Mouse (Mus musculus) embryonic facial prominence, embryonic 11.5 days (tissue): ENCODE measurements at regions not wholly inside any gene's neighbourhood (a gene's known extent, or its start where the extent isn't known, plus 50 kb on each side); places are given as distances from the start of the nearest gene placed in this dataset.
A peak's percentile ranks its signal among the peaks of the same experiment; 100 is the strongest.

ENCODE experiments used
- ATAC-seq: fragments of 200-750 bp; cut with Nextera tagmentation; replicated peaks from 2 replicates; pipeline ENCODE4 v1.8.0; 2017; ENCODE audit warnings: low read depth; ENCODE audit not compliant: insufficient number of reproducible peaks, low FRiP score, low TSS enrichment
- DNase-seq: peaks from one replicate; pipeline ENCODE4 v3.0.0-alpha.2; 2015; ENCODE audit warnings: low spot score
- H3K27ac ChIP-seq: fragments of 300-500 bp; sonication (generic); replicated peaks from 2 replicates; pipeline ENCODE4 v1.5.1; 2014; ENCODE audit warnings: mild to moderate bottlenecking, low read depth, low read length, control low read depth
- H3K27me3 ChIP-seq: fragments of 300-500 bp; sonication (generic); 2 replicates; pipeline ENCODE4 v1.6.1; 2014; ENCODE audit warnings: mild to moderate bottlenecking, low read length, moderate library complexity, mixed read lengths; ENCODE audit not compliant: control insufficient read depth, insufficient read depth
- H3K36me3 ChIP-seq: fragments of 300-500 bp; sonication (generic); replicated peaks from 2 replicates; pipeline ENCODE4 v1.6.1; 2014; ENCODE audit warnings: low read depth, mild to moderate bottlenecking, low read length, moderate library complexity, mixed read lengths; ENCODE audit not compliant: control insufficient read depth, insufficient read depth
- H3K4me1 ChIP-seq: fragments of 300-500 bp; sonication (generic); 2 replicates; pipeline ENCODE4 v1.6.1; 2014; ENCODE audit warnings: low read length, mixed read lengths; ENCODE audit not compliant: control insufficient read depth, insufficient read depth
- H3K4me2 ChIP-seq: fragments of 300-500 bp; sonication (generic); 2 replicates; pipeline ENCODE4 v1.6.1; 2014; ENCODE audit warnings: low read depth, mild to moderate bottlenecking, control low read depth, low read length, moderate library complexity
- H3K4me3 ChIP-seq: fragments of 300-500 bp; sonication (generic); 2 replicates; pipeline ENCODE4 v1.5.1; 2014; ENCODE audit warnings: low read depth, low read length, control low read depth
- H3K9ac ChIP-seq: fragments of 300-500 bp; sonication (generic); replicated peaks from 2 replicates; pipeline ENCODE4 v1.6.1; 2014; ENCODE audit warnings: mild to moderate bottlenecking, control low read depth, low read length
- H3K9me3 ChIP-seq: fragments of 300-500 bp; sonication (generic); replicated peaks from 2 replicates; pipeline ENCODE4 v1.6.1; 2016; ENCODE audit warnings: mild to moderate bottlenecking, low read length, inconsistent platforms, mixed read lengths; ENCODE audit not compliant: control insufficient read depth
- WGBS: fragments of 180-500 bp; shearing (Covaris S2); extraction: QIAGEN DNeasy Blood & Tissue Kit; methylation state at CpG from one replicate; pipeline ENCODE4 v1.1.7; 2014; 5-methylcytosine and 5-hydroxymethylcytosine counted together

GRCm38 (mm10) chr14:46491182-46491581 is 100.7 kb upstream of the Bmp4 start:
- H3K9me3 ChIP-seq, result no peaks in the 10 kb centered on the region
- no peak overlapping the region for H3K27ac ChIP-seq
- H3K27me3 ChIP-seq, result no peaks in the 10 kb centered on the region
- no peak overlapping the region for H3K9ac ChIP-seq
- DNase-seq, result no peak
- H3K4me2 ChIP-seq, result no peak overlapping the region
- no peaks in the 10 kb centered on the region for H3K36me3 ChIP-seq
- H3K4me1 ChIP-seq, result no peaks in the 10 kb centered on the region
- WGBS, result 78% methylated on average over 2 of the region's 2 CpGs
- H3K4me3 ChIP-seq, result no peak overlapping the region
- no peak for ATAC-seq

DNA sequence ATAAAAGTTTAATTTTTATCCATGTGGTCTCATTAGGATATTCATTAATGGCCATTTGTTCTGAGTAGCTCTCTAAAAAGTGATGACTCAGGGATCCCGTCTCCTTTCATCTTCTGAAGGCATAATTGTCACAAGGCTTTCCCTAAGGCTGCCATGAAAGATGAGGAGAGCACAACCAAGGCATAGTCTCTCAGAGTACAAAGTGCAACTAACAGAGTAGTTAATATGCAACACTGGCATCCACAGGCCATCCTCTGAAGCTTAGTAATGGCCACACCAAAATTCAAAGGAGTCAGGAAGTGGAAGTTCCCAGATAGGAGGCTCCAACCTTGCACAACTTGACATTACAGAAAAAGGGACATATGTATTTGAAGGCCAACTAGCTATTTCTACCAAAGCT is 97.1 kb upstream of the Bmp4 start:
- Histone ChIP-seq H3K27me3 (no peaks in the 10 kb centered on the region), H3K4me2 (no peak overlapping the region), H3K9ac (no peak overlapping the region), H3K4me3 (no peak overlapping the region), H3K4me1 (no peaks in the 10 kb centered on the region), H3K36me3 (no peaks in the 10 kb centered on the region), H3K27ac (no peak overlapping the region), H3K9me3 (no peaks in the 10 kb centered on the region)
- ATAC-seq (no peak), DNase-seq (no peak)
- 77% methylated on average over 1 of the region's 1 CpGs for WGBS

DNA sequence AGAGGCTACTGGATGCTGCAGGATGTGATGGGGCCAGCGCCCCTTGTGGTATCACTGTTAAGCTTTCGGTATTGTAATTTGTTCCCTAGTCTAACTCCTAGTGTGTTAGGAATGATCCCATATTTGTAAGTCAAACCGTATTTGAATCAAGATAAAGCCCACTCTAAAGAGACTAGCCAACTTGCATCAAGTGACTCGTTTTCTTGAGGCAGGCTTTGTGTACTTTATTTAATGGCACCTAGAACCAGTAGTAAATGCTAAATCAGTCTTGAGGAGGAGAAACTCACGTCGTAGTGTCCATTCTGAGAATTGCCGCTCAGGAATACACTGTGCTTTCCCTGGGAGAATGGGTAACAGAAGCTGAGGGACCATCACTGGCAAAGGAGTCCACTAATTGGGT is 89.9 kb upstream of the Bmp4 start:
- H3K4me2 ChIP-seq, result no peak overlapping the region
- no peak overlapping the region for H3K27ac ChIP-seq
- H3K9me3 ChIP-seq, result no peaks in the 10 kb centered on the region
- no peak for ATAC-seq
- no peaks in the 10 kb centered on the region for H3K36me3 ChIP-seq
- H3K4me3 ChIP-seq, result no peak overlapping the region
- 85% methylated on average over 7 of the region's 7 CpGs for WGBS
- no peaks in the 10 kb centered on the region for H3K27me3 ChIP-seq
- H3K9ac ChIP-seq, result no peak overlapping the region
- no peak for DNase-seq
- no peaks in the 10 kb centered on the region for H3K4me1 ChIP-seq

GRCm38 (mm10) chr14:46475945-46476344 is 85.5 kb upstream of the Bmp4 start:
- Histone ChIP-seq H3K27ac (no peak overlapping the region), H3K4me1 (no peaks in the 10 kb centered on the region), H3K27me3 (no peaks in the 10 kb centered on the region), H3K36me3 (no peaks in the 10 kb centered on the region), H3K4me2 (no peak overlapping the region), H3K4me3 (no peak overlapping the region), H3K9me3 (no peaks in the 10 kb centered on the region), H3K9ac (no peak overlapping the region)
- 81% methylated on average over 1 of the region's 1 CpGs for WGBS
- DNase-seq, result no peak
- no peak for ATAC-seq

DNA sequence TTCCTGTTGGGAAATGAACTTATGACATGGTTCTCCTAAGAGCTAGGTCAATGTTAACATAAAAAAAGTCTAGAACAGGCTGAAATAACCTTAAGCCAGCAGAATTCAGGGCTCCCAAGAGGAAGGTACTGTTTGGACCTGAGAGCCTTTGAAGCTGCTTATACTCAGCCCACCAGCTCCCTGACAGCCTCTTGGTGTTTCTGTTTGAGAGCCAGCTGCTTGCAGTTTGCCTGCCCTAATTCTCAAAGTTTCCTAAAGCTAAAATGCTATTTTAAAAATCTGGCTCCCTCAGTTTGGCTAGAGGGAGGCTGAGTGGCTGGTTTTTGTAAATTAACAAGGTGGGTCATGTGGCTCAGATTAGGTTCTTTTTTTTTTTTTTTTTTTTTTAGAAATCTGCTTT is 72.5 kb upstream of the Bmp4 start:
- Histone ChIP-seq H3K9me3 (no peaks in the 10 kb centered on the region), H3K9ac (no peak overlapping the region), H3K4me1 (no peaks in the 10 kb centered on the region), H3K27me3 (no peaks in the 10 kb centered on the region), H3K27ac (no peak overlapping the region), H3K4me3 (no peak overlapping the region), H3K4me2 (no peak overlapping the region), H3K36me3 (no peaks in the 10 kb centered on the region)
- ATAC-seq (no peak), DNase-seq (peak; percentile 17)

DNA sequence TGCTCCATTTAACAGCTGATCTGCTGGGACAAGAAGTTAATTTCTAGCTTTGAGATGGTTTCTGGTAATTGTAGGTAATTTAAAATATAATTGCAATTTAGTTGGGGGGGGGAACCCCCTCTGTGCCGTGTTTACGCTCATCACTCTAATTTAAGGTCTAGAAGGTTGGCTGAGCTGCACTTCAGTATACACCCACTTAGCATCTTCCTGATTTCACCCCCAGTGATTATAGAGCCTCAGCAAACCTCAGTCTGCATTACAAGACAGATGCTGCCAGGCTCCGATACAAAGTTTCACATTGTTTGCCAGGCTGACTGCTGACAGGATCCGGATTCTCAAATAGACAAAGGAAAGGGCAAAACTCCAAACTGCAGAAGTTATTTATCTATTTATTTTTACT is 71.5 kb upstream of the Bmp4 start:
- no peaks in the 10 kb centered on the region for H3K4me1 ChIP-seq
- ATAC-seq (no peak), DNase-seq (no peak)
- H3K27me3 ChIP-seq, result no peaks in the 10 kb centered on the region
- no peaks in the 10 kb centered on the region for H3K36me3 ChIP-seq
- no peak overlapping the region for H3K4me3 ChIP-seq
- H3K27ac ChIP-seq, result no peak overlapping the region
- WGBS, result 76% methylated on average over 4 of the region's 4 CpGs
- H3K9ac ChIP-seq, result no peak overlapping the region
- no peaks in the 10 kb centered on the region for H3K9me3 ChIP-seq
- no peak overlapping the region for H3K4me2 ChIP-seq

GRCm38 (mm10) chr14:46454500-46454899 is 64.0 kb upstream of the Bmp4 start:
- no peaks in the 10 kb centered on the region for H3K27me3 ChIP-seq
- no peaks in the 10 kb centered on the region for H3K36me3 ChIP-seq
- H3K27ac ChIP-seq, result no peak overlapping the region
- H3K4me1 ChIP-seq, result no peaks in the 10 kb centered on the region
- no peak overlapping the region for H3K4me3 ChIP-seq
- H3K4me2 ChIP-seq, result no peak overlapping the region
- WGBS, result 72% methylated on average over 6 of the region's 6 CpGs
- H3K9ac ChIP-seq, result no peak overlapping the region
- ATAC-seq (no peak), DNase-seq (no peak)
- H3K9me3 ChIP-seq, result no peaks in the 10 kb centered on the region

DNA sequence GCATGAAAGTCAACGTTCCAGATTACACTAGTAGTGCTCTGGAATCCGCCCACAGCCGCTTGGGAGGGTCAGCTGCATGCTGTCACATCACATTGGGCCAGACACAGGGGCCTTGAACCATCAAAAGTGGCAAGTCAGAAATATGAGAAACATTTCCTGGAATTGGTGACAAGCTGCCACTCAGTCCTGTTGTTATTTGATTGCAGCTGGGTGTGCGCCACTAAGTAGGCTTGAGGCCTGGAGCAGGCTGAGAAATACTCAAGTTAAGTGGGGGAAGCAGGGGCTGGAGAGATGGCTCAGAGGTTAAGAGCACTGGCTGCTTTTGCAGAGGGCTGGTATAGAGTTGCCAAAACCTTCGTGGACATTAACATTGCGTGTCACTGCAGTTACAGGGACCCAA is 51.2 kb upstream of the Bmp4 start:
- Histone ChIP-seq H3K4me1 (no peaks in the 10 kb centered on the region), H3K9me3 (no peaks in the 10 kb centered on the region), H3K4me3 (no peak overlapping the region), H3K9ac (no peak overlapping the region), H3K4me2 (no peak overlapping the region), H3K27ac (no peak overlapping the region), H3K36me3 (no peaks in the 10 kb centered on the region), H3K27me3 (no peaks in the 10 kb centered on the region)
- ATAC-seq (no peak), DNase-seq (no peak)
- WGBS, result 83% methylated on average over 6 of the region's 6 CpGs
